Mouse (Mus musculus) heart, embryonic 16.5 days (tissue): Measurements from ENCODE around the gene Farsa. TPM values are rescaled to one million over a fixed set of nuclear protein-coding genes. Genes with fewer than 3 reads are reported as not detected.

Experiments
- ATAC-seq: fragments of 200-750 bp; cut with Nextera tagmentation; replicated peaks from 2 replicates; pipeline ENCODE4 v1.8.0; 2017; ENCODE audit warnings: moderate number of reproducible peaks; ENCODE audit not compliant: insufficient read depth, low FRiP score; ENCODE audit errors: extremely low read depth
- H3K27ac ChIP-seq: fragments of 300-500 bp; sonication (generic); 2 replicates; pipeline ENCODE4 v1.5.1; 2014; ENCODE audit warnings: mild to moderate bottlenecking, low read length, control low read depth, moderate library complexity
- H3K27me3 ChIP-seq: fragments of 300-500 bp; sonication (generic); 2 replicates; pipeline ENCODE4 v1.6.1; 2014; ENCODE audit warnings: low read length, mixed read lengths; ENCODE audit not compliant: control insufficient read depth, insufficient read depth
- H3K36me3 ChIP-seq: fragments of 300-500 bp; sonication (generic); 2 replicates; pipeline ENCODE4 v1.6.1; 2014; ENCODE audit not compliant: control insufficient read depth, insufficient read depth
- H3K4me1 ChIP-seq: fragments of 300-500 bp; sonication (generic); 2 replicates; pipeline ENCODE4 v1.6.1; 2014; ENCODE audit warnings: low read length, mixed read lengths; ENCODE audit not compliant: control insufficient read depth, insufficient read depth
- H3K4me2 ChIP-seq: fragments of 300-500 bp; sonication (generic); 2 replicates; pipeline ENCODE4 v1.6.1; 2014; ENCODE audit warnings: low read depth, mild to moderate bottlenecking, control low read depth, low read length
- H3K4me3 ChIP-seq: fragments of 300-500 bp; sonication (generic); 2 replicates; pipeline ENCODE4 v1.5.1; 2014; ENCODE audit warnings: mild to moderate bottlenecking, control low read depth, low read length
- H3K9ac ChIP-seq: fragments of 300-500 bp; sonication (generic); 2 replicates; pipeline ENCODE4 v1.6.1; 2014; ENCODE audit warnings: low read length, control low read depth
- H3K9me3 ChIP-seq: fragments of 300-500 bp; sonication (generic); replicated peaks from 2 replicates; pipeline ENCODE4 v1.6.1; 2016; ENCODE audit warnings: low read length; ENCODE audit not compliant: control insufficient read depth
- WGBS: fragments of 180-500 bp; shearing (Covaris S2); extraction: QIAGEN DNeasy Blood & Tissue Kit; methylation state at CpG from one replicate; pipeline ENCODE4 v1.1.7; 2014; 5-methylcytosine and 5-hydroxymethylcytosine counted together
- polyA plus RNA-seq: library from polyadenylated mRNA; unstranded; fragments of >200 nt; fragmentation: Nextera tagmentation; extraction: Ambion mirVana; gene quantifications from 2 replicates; pipeline ENCODE4 v1.2.1, GENCODE M21; 2015

Farsa gene
- polyA plus RNA-seq, 1 experiment from 2014 or later = 64.4 TPM

DNA sequence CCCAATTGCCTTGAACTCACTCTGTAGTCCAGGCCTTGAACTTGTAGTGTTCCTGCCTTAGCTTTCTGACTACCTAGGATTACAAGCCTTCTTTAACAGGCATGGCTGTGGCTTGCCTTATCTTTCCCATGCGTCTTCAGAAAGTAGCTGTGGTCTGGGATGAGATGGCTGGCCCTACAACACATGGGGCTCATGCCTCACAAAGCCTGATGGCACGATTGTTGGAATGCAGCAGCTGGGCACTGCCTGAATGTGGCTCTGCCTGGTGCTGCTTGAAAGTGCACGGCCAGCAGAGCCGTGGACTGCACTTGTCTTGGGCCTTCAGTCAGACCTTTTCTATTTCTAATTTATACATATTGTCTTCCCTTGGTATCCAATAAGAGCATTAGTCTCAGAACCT, 27.9 kb downstream of the Farsa start:
- Histone ChIP-seq H3K27me3 (no peaks in the 10 kb centered on the region), H3K4me1 (no peaks in the 10 kb centered on the region), H3K9me3 (no peaks in the 10 kb centered on the region), H3K9ac (no peak overlapping the region), H3K4me2 (no peak overlapping the region), H3K27ac (no peak overlapping the region), H3K4me3 (no peak overlapping the region), H3K36me3 (peaks cover 14% of the 10 kb centered on the region; the same call in 1 of the 2 replicates)
- no peak for ATAC-seq
- WGBS = 76% methylated on average over 4 of the region's 4 CpGs

DNA sequence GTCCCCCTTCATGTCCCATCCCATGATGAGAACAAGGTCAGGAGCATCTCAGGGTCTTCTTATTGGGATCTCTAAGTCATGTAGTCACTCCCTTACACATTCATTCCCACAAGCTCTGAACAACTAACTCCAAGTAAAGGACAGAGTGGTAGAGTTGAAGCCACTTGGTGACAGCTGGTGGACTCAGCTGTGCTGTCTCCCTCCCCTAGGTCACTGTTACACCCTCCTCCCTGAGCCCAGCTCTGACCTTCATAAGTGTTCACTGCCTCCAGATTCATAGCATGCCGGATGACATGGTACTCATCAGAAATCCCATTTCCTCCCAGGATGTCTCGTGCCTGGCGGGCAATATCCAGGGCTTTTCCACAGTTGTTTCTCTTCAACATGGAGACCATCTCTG, 31.5 kb downstream of the Farsa start:
- no peak for ATAC-seq
- Histone ChIP-seq H3K27ac (no peak overlapping the region), H3K4me1 (peaks cover 6% of the 10 kb centered on the region; the same call in 1 of the 2 replicates), H3K9me3 (no peaks in the 10 kb centered on the region), H3K27me3 (no peaks in the 10 kb centered on the region), H3K4me2 (no peak overlapping the region), H3K9ac (no peak overlapping the region), H3K36me3 (peaks cover 20% of the 10 kb centered on the region; the same call in 1 of the 2 replicates), H3K4me3 (no peak overlapping the region)
- WGBS = 93% methylated on average over 3 of the region's 3 CpGs

DNA sequence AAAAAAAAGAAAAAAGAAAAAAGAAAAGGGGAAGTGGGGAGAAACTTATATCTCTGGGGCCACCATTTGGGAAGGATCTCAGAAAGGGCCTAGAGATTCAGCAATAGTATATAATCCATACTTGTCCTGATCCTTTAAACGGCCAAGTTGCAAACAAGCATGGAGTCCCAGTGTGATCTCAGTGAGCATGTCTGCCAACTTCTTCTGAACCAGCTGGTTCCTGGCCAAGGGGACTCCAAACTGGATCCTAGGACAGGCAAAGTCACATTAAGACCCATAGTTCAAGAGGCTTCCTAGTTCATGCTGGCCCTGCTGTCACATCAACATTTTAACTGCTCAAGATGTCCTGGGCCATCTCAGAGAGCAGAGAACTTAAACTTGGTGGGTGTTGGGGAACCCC, 32.4 kb downstream of the Farsa start:
- Histone ChIP-seq H3K27me3 (no peaks in the 10 kb centered on the region), H3K9me3 (no peaks in the 10 kb centered on the region), H3K9ac (no peak overlapping the region), H3K4me3 (no peak overlapping the region), H3K27ac (no peak overlapping the region), H3K36me3 (peaks cover 20% of the 10 kb centered on the region; the same call in 1 of the 2 replicates), H3K4me2 (no peak overlapping the region), H3K4me1 (peaks cover 8% of the 10 kb centered on the region; the same call in 1 of the 2 replicates)
- ATAC-seq = no peak
- WGBS = 91% methylated on average over 1 of the region's 1 CpGs

DNA sequence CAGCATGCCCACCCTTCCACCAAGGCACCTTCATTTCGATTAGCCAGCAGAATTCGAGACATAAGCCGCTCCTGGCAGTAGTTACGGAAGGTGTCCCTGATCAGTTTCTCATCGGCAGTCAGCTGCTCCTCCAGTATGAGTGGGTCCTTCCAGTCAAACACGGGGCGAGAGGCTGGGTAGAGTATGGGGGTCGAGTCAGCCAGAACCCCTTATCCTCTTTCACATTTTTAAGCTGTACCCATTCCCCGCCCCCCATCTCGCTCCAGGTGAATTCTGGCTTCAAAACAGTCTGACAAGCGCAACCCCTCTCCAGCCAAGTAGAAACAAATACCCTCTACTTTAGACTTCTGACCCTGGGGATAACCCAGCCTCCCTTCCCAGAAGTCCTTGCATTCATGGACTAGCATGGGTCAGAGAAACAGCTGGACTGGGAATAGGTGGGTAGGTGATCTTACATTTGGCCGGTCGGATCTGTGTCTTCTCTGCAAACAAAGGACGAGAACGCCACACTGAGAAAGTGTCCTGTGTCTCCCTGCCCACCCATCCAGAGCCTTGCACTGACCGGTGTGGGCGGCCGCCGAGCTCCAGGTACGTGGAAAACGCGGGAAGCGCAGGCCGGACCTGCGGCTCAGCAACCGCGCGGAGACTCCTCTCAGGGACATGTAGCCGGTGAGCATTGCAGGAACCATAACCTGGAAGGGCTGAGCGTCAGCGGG, 36.4 kb downstream of the Farsa start:
- ATAC-seq = peak; percentile 11; the same call in 1 of the 2 replicates
- H3K27ac ChIP-seq = 0 out of 2 replicates have a peak overlapping the region, but pooled peaks have one; percentile 29
- WGBS = 11% methylated on average over 31 of the region's 31 CpGs

DNA sequence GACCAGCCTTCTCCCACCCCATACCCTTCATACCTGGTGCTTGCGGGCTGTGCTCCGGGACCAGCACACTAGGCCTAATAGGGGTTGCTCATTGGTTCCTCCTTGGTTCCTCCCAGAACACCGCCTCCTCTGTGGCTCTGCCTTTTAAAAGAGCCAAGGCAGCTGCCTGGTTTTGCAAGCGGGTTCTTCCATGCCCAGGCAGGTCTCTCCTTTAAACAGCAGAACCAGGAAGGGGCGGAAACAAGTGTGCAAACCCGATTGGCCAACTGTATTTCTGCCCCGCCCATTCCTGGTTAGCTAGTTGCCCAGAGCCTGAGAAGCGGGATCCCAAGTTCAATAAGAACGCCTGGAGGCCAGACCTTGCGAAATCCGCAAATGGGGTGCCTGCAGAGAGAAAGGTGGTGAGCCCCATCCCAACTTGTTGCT, 36.9 kb downstream of the Farsa start, which contains the start of gene Gcdh:
Gcdh (minus strand) TSS at position 213 of the 426 bp plus-strand sequence.
- no peaks in the 10 kb centered on the region for H3K27me3 ChIP-seq
- H3K4me3 ChIP-seq = peak within 1 kb of the TSS; percentile 87
- no peaks in the 10 kb centered on the region for H3K9me3 ChIP-seq
- H3K4me2 ChIP-seq = peak within 1 kb of the TSS; percentile 87
- peak within 1 kb of the TSS; percentile 85 for H3K9ac ChIP-seq
- peaks cover 10% of the 10 kb centered on the region; the same call in 1 of the 2 replicates for H3K4me1 ChIP-seq
- ATAC-seq = peak; percentile 98
- under 1% methylated on average over 11 of the region's 11 CpGs for WGBS
- H3K36me3 ChIP-seq = peaks cover 6% of the 10 kb centered on the region; the same call in 1 of the 2 replicates
- H3K27ac ChIP-seq = peak within 1 kb of the TSS; percentile 29; the same call in 1 of the 2 replicates

More for the DNA sequence above, 36.4 kb downstream of the Farsa start:
- Histone ChIP-seq H3K9ac (peak overlapping the region; percentile 85), H3K9me3 (no peaks in the 10 kb centered on the region), H3K36me3 (peaks cover 6% of the 10 kb centered on the region; the same call in 1 of the 2 replicates), H3K4me1 (peaks cover 10% of the 10 kb centered on the region; the same call in 1 of the 2 replicates), H3K4me3 (peak overlapping the region; percentile 87), H3K27me3 (no peaks in the 10 kb centered on the region), H3K4me2 (peak overlapping the region; percentile 87)

DNA sequence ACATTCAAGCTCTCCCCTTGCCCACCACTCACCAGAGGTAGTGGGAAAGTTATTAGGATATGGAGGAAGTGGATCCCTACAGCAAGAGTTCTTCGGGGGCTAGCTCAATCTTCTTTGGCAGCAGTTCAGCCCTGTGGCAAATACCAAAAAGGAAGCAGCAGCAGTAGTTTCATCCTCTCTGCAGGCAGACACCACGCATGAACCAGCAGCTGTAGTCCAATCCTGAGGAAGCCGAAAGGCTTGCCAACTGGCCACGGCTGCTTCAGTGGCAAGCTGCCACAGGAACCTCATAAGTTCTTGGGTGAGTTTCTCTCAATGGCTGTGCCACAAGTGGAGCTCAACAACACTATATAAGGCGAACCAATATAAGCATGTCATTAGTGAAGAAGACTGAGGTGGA, 39.2 kb downstream of the Farsa start:
- Histone ChIP-seq H3K4me2 (no peak overlapping the region), H3K4me3 (no peak overlapping the region), H3K36me3 (peaks cover under 1% of the 10 kb centered on the region; the same call in 1 of the 2 replicates), H3K4me1 (peaks cover 10% of the 10 kb centered on the region; the same call in 1 of the 2 replicates), H3K9me3 (no peaks in the 10 kb centered on the region), H3K27ac (no peak overlapping the region), H3K27me3 (no peaks in the 10 kb centered on the region), H3K9ac (no peak overlapping the region)
- no peak for ATAC-seq
- 76% methylated on average over 5 of the region's 5 CpGs for WGBS

DNA sequence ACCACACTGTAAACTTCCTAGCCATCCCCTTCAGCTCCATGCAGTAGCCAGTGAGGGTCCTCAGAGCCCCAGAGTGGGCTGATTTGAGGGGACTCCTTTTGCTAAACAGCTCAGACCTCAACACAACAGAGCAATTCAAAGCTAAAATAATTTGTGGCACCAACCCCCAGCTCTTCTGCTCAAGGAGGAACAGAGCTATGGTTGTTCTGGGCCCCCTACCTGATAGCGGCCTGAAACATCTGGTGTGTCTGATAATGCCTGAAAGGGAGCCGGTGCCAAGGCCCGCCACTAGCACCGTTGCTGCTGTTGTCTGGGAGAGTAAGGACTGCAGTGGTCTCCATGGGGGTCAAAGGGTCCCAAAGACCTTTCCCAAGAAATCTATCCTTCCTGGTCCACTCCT, 44.3 kb downstream of the Farsa start:
- no peak overlapping the region for H3K27ac ChIP-seq
- no peak overlapping the region for H3K4me3 ChIP-seq
- H3K4me1 ChIP-seq = 0 out of 2 replicates have a peak, but pooled peaks cover 4% of the 10 kb centered on the region
- H3K9me3 ChIP-seq = no peaks in the 10 kb centered on the region
- ATAC-seq = no peak
- H3K27me3 ChIP-seq = peaks cover 4% of the 10 kb centered on the region
- H3K9ac ChIP-seq = no peak overlapping the region
- H3K36me3 ChIP-seq = no peaks in the 10 kb centered on the region
- 35% methylated on average over 4 of the region's 4 CpGs for WGBS
- H3K4me2 ChIP-seq = no peak overlapping the region

DNA sequence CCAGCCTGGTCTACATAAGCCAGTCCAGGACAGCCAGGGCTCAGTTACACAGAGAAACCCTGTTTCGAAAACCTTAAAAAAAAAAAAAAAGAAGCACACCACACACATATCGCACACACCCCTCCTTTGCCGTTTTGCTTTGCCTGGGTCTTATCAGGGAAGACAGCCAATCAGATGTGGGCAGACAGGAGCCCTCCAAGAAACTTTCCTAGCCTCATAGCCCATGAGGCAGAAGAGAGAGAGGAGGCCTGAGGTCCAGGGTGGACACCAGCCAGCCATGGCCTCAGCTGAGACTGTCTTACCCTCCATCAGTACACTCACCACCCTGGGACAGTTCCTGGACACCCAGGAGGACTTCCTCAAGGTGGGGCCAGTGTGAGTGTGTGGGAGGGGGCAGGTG, 45.0 kb downstream of the Farsa start, which contains the start of gene Klf1:
Klf1 (plus strand) TSS at position 177 of the 400 bp plus-strand sequence.
- no peak within 1 kb of the TSS for H3K27ac ChIP-seq
- H3K4me1 ChIP-seq = 0 out of 2 replicates have a peak, but pooled peaks cover 4% of the 10 kb centered on the region
- no peak for ATAC-seq
- H3K9ac ChIP-seq = peak within 1 kb of the TSS; percentile 85
- H3K4me2 ChIP-seq = peak within 1 kb of the TSS; percentile 100
- no peaks in the 10 kb centered on the region for H3K9me3 ChIP-seq
- peaks cover 4% of the 10 kb centered on the region for H3K27me3 ChIP-seq
- WGBS = 56% methylated on average over 3 of the region's 3 CpGs
- peak within 1 kb of the TSS; percentile 77 for H3K4me3 ChIP-seq
- no peaks in the 10 kb centered on the region for H3K36me3 ChIP-seq

DNA sequence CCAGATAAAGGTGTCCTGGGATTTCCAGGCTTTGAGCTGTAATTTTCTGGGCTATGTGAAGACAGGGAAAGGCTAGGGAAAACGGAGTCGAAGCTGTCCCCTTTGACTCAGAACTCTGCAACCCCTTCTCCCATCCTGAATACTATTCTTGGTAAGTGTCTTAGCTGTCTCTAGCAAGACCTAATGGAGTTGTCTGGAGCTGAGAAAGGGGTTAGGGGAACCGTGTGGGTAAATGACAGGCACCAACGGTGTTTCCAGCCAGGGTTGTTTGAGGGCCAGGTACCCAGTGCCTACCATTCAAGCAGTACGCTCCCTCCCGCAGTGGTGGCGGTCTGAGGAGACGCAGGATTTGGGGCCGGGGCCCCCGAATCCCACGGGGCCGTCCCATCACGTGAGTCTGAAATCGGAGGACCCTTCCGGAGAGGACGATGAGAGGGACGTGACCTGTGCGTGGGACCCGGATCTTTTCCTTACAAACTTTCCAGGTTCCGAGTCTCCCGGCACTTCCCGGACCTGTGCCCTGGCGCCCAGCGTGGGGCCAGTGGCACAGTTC, 45.7 kb downstream of the Farsa start:
- H3K27ac ChIP-seq = no peak overlapping the region
- peak overlapping the region; percentile 77 for H3K4me3 ChIP-seq
- H3K27me3 ChIP-seq = peaks cover 4% of the 10 kb centered on the region
- H3K9me3 ChIP-seq = no peaks in the 10 kb centered on the region
- peak overlapping the region; percentile 100 for H3K4me2 ChIP-seq
- ATAC-seq = 0 out of 2 replicates have a peak, but pooled peaks have one; percentile 1
- 4% methylated on average over 24 of the region's 24 CpGs for WGBS
- H3K9ac ChIP-seq = peak overlapping the region; percentile 85
- no peaks in the 10 kb centered on the region for H3K36me3 ChIP-seq
- H3K4me1 ChIP-seq = 0 out of 2 replicates have a peak, but pooled peaks cover 4% of the 10 kb centered on the region
